Mouse (Mus musculus): ENCODE measurements around the gene Bmp3. TPM values are rescaled to one million over a fixed set of nuclear protein-coding genes. Genes with fewer than 3 reads are reported as not detected.

The Bmp3 gene
- total and polyA plus RNA-seq, 3 experiments, result not detected

- TF ChIP-seq RCOR1 (conservative IDR thresholded peaks at IDR 0.05; ENCODE audit: low read depth, low read length), result no peak
- TF ChIP-seq ZKSCAN1 (IDR thresholded peaks at IDR 0.05; ENCODE audit: borderline replicate concordance, low read depth, low read length), result no peak
- peak; percentile 64 for TF ChIP-seq RAD21 (IDR thresholded peaks at IDR 0.05; ENCODE audit: low read depth, low read length)
- TF ChIP-seq ELF1 (IDR thresholded peaks at IDR 0.05; ENCODE audit: low read depth, low read length), result no peak
- TF ChIP-seq MXI1 (IDR thresholded peaks at IDR 0.05; ENCODE audit: low read depth, low read length), result no peak
- TF ChIP-seq MYC (IDR thresholded peaks at IDR 0.05; ENCODE audit: low read depth, low read length), result no peak
- TF ChIP-seq TBP (conservative IDR thresholded peaks at IDR 0.05; ENCODE audit: low read depth, low read length), result no peak
- no peak for TF ChIP-seq JUN (IDR thresholded peaks at IDR 0.05; ENCODE audit: insufficient read depth, low read depth, low read length)
Measured at GRCm38 (mm10) chr5:98902339-98902738, 48.1 kb downstream of the Bmp3 start (continued).

- Histone ChIP-seq H3K27ac (ENCODE audit: insufficient read depth, low read depth) (no peak overlapping the region), H3K4me1 (ENCODE audit: control insufficient read depth in 1 of 2, insufficient read depth in 2 of 2) (no peaks in the 10 kb centered on the region), H3K9me3 (replicated peaks; ENCODE audit: low read length) (no peaks in the 10 kb centered on the region), H3K9ac (ENCODE audit: insufficient read depth, low read depth) (no peak overlapping the region), H3K79me2 (replicated peaks; ENCODE audit: control insufficient read depth, extremely low read depth, insufficient read depth, poor library complexity, severe bottlenecking) (no peaks in the 10 kb centered on the region), H3K36me3 (replicated peaks in 1 of 2; ENCODE audit: control insufficient read depth in 1 of 2, insufficient read depth in 1 of 2, low read length in 1 of 2) (no peaks in the 10 kb centered on the region), H3K4me3 (replicated peaks in 1 of 3; ENCODE audit: low read depth in 2 of 3, low read length in 2 of 3, poor library complexity in 1 of 3) (no peak overlapping the region), H3K4me2 (ENCODE audit: insufficient read depth, low read depth, poor library complexity, severe bottlenecking) (no peak overlapping the region), H3K27me3 (replicated peaks) (no peaks in the 10 kb centered on the region)
- in situ Hi-C loops (cut with MboI; ENCODE audit: low pct_ligation_motif_present, low pct_unique_long_range_greater_than_20kb, low sequenced_read_pairs) (no loop called here), dilution Hi-C loops (cut with MboI; ENCODE audit: extremely low pct_ligation_motif_present, extremely low pct_unique_long_range_greater_than_20kb, low sequenced_read_pairs) (no loop called here)
- TF ChIP-seq PAX5 (IDR thresholded peaks at IDR 0.05; ENCODE audit: low read length) (no peak), USF2 (conservative IDR thresholded peaks at IDR 0.05; ENCODE audit: low read depth, low read length) (no peak), GABPA (IDR thresholded peaks at IDR 0.05; ENCODE audit: insufficient replicate concordance, low read depth, low read length) (no peak)
- no peak for DNase-seq (ENCODE audit: extremely low read depth)
Measured at GRCm38 (mm10) chr5:98918716-98919115, 64.5 kb downstream of the Bmp3 start.

GRCm38 (mm10) chr5:98921608-98922007 lies 67.4 kb downstream of the Bmp3 start:
- TF ChIP-seq MXI1 (IDR thresholded peaks at IDR 0.05; ENCODE audit: low read depth, low read length) (no peak), TCF12 (IDR thresholded peaks at IDR 0.05; ENCODE audit: low read depth, low read length) (no peak), PAX5 (IDR thresholded peaks at IDR 0.05; ENCODE audit: low read length) (no peak), POLR2A (IDR thresholded peaks at IDR 0.05; ENCODE audit: low read depth, low read length) (no peak), NELFE (IDR thresholded peaks at IDR 0.05; ENCODE audit: low read depth, low read length) (no peak), ZKSCAN1 (IDR thresholded peaks at IDR 0.05; ENCODE audit: borderline replicate concordance, low read depth, low read length) (no peak), ELF1 (IDR thresholded peaks at IDR 0.05; ENCODE audit: low read depth, low read length) (no peak)
- Histone ChIP-seq H3K36me3 (replicated peaks in 1 of 2; ENCODE audit: control insufficient read depth in 1 of 2, insufficient read depth in 1 of 2, low read length in 1 of 2) (no peaks in the 10 kb centered on the region), H3K9me3 (replicated peaks; ENCODE audit: low read length) (no peaks in the 10 kb centered on the region), H3K4me2 (ENCODE audit: insufficient read depth, low read depth, poor library complexity, severe bottlenecking) (no peak overlapping the region), H3K27me3 (replicated peaks) (no peaks in the 10 kb centered on the region), H3K9ac (ENCODE audit: insufficient read depth, low read depth) (no peak overlapping the region), H3K79me2 (replicated peaks; ENCODE audit: control insufficient read depth, extremely low read depth, insufficient read depth, poor library complexity, severe bottlenecking) (no peaks in the 10 kb centered on the region), H3K4me3 (replicated peaks in 1 of 3; ENCODE audit: low read depth in 2 of 3, low read length in 2 of 3, poor library complexity in 1 of 3) (no peak overlapping the region), H3K27ac (ENCODE audit: insufficient read depth, low read depth) (no peak overlapping the region), H3K4me1 (ENCODE audit: control insufficient read depth in 1 of 2, insufficient read depth in 2 of 2) (peaks cover 0 to 6% of the 10 kb centered on the region in 2 experiments; a peak in 2 of 4 replicates)
- dilution Hi-C loops (cut with MboI; ENCODE audit: extremely low pct_ligation_motif_present, extremely low pct_unique_long_range_greater_than_20kb, low sequenced_read_pairs) (no loop called here), in situ Hi-C loops (cut with MboI; ENCODE audit: low pct_ligation_motif_present, low pct_unique_long_range_greater_than_20kb, low sequenced_read_pairs) (no loop called here)
- no peak for DNase-seq (ENCODE audit: extremely low read depth)
